Mouse (Mus musculus) right cerebral cortex, adult 2 months (tissue): ENCODE measurements around the gene Minos1.

Experiments
- DNase-seq, 2 experiments: peaks; one replicate each; pipeline ENCODE4 v3.0.0; 2021 to 2022; ENCODE audit warnings: low spot score in 2 of 2

Minos1 gene

GRCm38 (mm10) chr4:139130701-139131549 is at the start of gene Minos1:
Minos1 (minus strand) TSS chr4:139131113.
- DNase-seq = peak; percentile 99

- DNase-seq = no peak
These were observed 49.1 kb upstream of the Minos1 start for GRCm38 (mm10) chr4:139179731-139180625.

GRCm38 (mm10) chr4:139179218-139179617 is 48.3 kb upstream of the Minos1 start:
- no peak for DNase-seq

- DNase-seq = no peak
These were observed 47.5 kb upstream of the Minos1 start for GRCm38 (mm10) chr4:139178377-139178776.

- DNase-seq = no peak
These were observed 47.0 kb upstream of the Minos1 start for GRCm38 (mm10) chr4:139177921-139178320.

GRCm38 (mm10) chr4:139176023-139176422 is 45.1 kb upstream of the Minos1 start:
- DNase-seq = no peak

GRCm38 (mm10) chr4:139175061-139175971 is 44.4 kb upstream of the Minos1 start:
- DNase-seq = no peak

GRCm38 (mm10) chr4:139169748-139170279 is 38.9 kb upstream of the Minos1 start:
- no peak for DNase-seq

- no peak for DNase-seq
These were observed 38.3 kb upstream of the Minos1 start for GRCm38 (mm10) chr4:139168985-139169747.

- DNase-seq = no peak
These were observed 36.2 kb upstream of the Minos1 start for GRCm38 (mm10) chr4:139167107-139167506.

- DNase-seq = no peak
These were observed 35.3 kb upstream of the Minos1 start for GRCm38 (mm10) chr4:139166244-139166643.

GRCm38 (mm10) chr4:139165259-139165658 is 34.3 kb upstream of the Minos1 start:
- no peak for DNase-seq

- no peak for DNase-seq
These were observed 33.2 kb upstream of the Minos1 start for GRCm38 (mm10) chr4:139164082-139164481.

GRCm38 (mm10) chr4:139161076-139161475 is 30.2 kb upstream of the Minos1 start:
- no peak for DNase-seq

- DNase-seq = no peak
These were observed 27.4 kb upstream of the Minos1 start for GRCm38 (mm10) chr4:139158350-139158749.

GRCm38 (mm10) chr4:139156538-139156937 is 25.6 kb upstream of the Minos1 start:
- DNase-seq = no peak

- DNase-seq = no peak
These were observed 23.8 kb upstream of the Minos1 start for GRCm38 (mm10) chr4:139154576-139155307.

GRCm38 (mm10) chr4:139151370-139151769 is 20.5 kb upstream of the Minos1 start:
- DNase-seq = no peak

- DNase-seq = peak; percentile 17 to 38
These were observed 15.8 kb upstream of the Minos1 start for GRCm38 (mm10) chr4:139146760-139147159.

- no peak for DNase-seq
These were observed 14.2 kb upstream of the Minos1 start for GRCm38 (mm10) chr4:139145156-139145555.
